Mouse (Mus musculus) inflammation-experienced regulatory T-cells, adult 6 months (primary cell): ENCODE results near the gene Bbip1. TPM values are rescaled to one million over a fixed set of nuclear protein-coding genes. Genes with fewer than 3 reads are reported as not detected.
"Not testable (repeated sequence)": the region's sequence is repeated elsewhere in the genome, so short reads cannot be mapped to it uniquely, and the experiment has no call there.

Source experiments
- ATAC-seq: one replicate; pipeline ENCODE4 v1.8.0; 2017
- polyA plus RNA-seq, 3 experiments: library from polyadenylated mRNA; unstranded; fragments of 100-300 nt; shearing (Covaris generic); gene quantifications; one replicate each; pipeline ENCODE4 v1.2.1; 2017

Bbip1 gene
- polyA plus RNA-seq, 3 experiments from 2014 or later: 120 to 123 (median 121) TPM

- not testable (repeated sequence) for ATAC-seq
Observed at GRCm38 (mm10) chr19:53921996-53922395, 22.4 kb downstream of the Bbip1 start.

DNA sequence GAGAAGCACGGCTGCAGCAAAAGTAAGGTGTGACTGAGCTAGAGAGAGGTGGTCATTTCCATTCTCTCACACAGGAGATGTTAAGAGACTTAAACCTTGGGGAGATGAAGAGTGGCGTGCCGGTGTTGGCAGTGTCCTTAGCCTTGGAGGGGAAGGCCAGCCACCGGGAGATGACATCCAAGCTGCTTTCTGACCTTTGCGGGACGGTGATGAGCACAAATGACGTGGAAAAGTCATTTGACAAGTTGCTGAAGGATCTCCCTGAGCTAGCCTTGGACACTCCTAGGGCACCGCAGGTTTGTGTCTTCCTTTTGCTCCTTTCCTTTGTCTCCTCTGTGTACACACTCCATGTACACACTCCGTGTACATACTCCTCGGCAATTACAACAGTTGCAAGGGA is 24.9 kb downstream of the Bbip1 start:
- no peak for ATAC-seq

DNA sequence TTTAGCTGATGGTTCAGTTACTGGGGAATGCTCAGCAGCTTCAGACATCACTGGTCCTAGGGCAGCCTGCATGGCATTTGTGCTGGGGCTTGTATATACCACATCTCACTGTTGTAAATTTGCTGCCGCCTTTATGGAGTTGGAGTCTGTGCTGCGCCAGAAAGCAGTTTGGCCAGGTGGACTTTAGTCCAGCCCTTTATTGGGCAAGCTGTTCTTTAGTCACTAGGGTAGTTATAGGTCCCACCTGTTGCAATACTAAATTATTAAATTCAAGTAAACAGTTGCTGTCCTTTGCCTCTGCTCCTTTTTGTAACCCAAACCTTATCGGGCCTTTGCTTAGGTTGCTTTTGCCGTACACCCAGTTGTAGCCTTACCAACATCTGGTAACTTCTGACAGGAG is 29.5 kb downstream of the Bbip1 start:
- ATAC-seq: no peak

GRCm38 (mm10) chr19:53906703-53907070 is 37.7 kb downstream of the Bbip1 start:
- not testable (repeated sequence) for ATAC-seq

- peak; percentile 9 for ATAC-seq
Observed at GRCm38 (mm10) chr19:53906033-53906702, 38.3 kb downstream of the Bbip1 start.

DNA sequence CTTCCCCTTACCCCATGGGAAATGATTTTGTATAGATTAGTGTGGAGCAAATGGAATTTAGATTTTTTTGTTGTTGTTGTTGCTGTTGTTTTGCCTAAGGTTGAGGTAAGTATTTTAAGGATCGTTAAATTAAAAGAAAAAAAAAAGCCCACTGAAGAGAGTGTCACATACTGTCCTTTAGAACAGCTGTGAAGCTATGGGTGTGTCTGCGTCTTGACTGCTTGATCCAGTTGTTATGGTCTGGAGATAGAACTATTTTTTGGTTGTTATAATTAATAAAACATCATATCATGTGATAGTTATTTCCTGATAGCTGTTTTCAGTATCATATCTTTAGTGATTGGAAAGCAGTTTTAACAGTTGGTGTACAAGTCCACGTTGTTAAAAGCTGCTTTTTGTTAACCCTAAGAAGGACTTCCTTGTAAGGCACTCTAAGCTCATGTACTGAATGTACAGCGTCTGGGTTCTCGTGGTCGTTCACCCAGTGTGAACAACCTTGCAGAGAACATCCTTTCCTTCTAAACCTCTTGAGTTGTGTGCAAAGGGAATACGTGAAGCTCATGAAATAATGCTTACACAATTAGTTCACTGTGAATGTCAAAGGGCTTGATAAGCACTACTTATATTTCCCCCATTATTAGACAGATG is 39.5 kb downstream of the Bbip1 start:
- ATAC-seq: no peak

- peak; percentile 17 for ATAC-seq
Observed at GRCm38 (mm10) chr19:53903507-53904321, 40.7 kb downstream of the Bbip1 start.

DNA sequence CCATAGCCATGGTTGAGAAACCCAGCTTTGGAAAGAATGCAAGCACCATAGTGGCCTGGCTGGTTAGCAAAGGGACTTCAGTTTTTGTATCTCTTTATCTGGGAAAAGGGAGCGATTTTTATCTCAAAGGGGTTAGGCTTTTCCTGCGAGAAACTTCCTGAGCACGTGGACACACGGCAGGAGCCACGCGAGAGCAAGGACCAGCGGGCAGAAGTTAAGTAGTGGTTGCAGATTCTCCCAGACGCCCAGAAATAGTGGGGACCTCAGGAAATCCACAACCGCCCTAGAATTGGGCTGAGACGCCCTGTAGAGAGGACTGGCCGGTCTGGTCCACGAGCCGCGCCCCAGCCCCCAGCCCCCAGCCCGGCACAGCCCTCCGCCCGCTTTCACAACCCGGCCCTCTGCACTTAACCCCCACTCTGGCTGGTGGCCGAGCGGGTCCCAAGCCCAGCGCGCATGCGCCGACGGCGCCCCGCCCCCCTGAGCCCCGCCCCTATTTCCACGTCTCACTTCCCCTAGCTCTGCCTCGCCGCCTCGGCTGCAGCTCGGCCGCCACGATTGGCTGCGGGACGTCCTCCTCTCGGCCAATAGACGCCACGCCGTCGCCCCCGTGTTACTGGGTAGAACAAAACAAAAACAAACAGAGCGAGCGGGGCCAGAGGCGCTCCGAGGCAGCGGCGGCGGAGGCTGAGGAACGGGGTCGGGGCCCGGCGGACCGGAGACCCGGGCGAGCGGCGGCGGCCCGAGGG is 41.5 kb downstream of the Bbip1 start:
- ATAC-seq: peak; percentile 67

- peak; percentile 7 for ATAC-seq
Observed at GRCm38 (mm10) chr19:53901931-53902738, 42.3 kb downstream of the Bbip1 start.

DNA sequence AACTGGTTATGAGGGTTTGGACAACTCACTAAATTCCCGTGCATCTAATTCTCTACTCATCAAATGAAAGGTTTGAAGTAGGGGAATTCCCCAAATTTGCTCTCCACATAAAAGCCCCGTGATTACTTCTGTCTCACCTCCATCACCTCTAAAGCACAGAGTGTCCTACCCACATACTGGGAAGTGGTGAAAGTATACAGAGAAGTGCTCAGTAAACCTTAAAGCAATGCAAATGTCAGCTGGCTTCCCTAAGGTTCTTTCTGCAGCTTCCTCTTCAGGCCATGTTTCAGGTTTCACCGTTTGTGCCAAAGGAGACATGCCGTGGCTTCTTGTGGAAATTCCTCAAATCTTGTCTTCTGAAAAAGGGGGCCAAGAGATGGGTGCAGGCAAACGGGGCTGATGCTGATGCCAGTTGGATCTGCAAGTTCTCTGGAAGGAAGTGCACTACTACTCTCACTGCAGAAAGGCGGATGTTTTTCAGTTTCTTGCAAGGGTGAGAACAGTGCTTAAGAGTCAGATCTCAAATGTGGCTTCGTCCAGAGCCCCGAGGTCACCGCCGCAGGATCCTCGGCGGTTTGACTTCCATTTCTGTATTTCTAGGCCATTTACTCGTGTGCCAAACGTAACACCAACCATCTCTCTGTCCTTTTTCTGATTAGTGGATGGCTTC is 44.4 kb downstream of the Bbip1 start:
- ATAC-seq: peak; percentile 64

- peak; percentile 17 for ATAC-seq
Observed at GRCm38 (mm10) chr19:53898970-53899900, 45.2 kb downstream of the Bbip1 start.

GRCm38 (mm10) chr19:53898498-53898897 is 45.9 kb downstream of the Bbip1 start:
- ATAC-seq: no peak

DNA sequence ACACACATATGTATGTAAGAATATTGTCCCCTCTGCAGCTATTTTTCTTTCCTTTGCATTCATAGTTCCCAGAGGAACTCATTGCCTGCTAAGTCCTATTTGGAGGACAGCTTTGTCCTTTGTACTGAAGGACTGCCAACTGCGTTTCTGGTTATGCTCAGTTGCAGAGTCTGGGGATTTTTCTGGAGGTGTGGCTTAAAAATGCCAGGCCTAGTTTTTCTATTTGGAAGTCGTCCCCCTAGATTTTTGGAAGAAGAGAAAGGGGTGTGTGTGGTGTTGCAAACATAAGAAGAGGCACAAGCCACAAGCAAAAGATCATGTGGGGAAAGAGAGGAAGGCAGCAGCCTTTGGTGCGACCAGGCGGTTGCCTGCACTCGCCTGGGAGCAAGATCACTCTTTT is 46.4 kb downstream of the Bbip1 start:
- no peak for ATAC-seq

DNA sequence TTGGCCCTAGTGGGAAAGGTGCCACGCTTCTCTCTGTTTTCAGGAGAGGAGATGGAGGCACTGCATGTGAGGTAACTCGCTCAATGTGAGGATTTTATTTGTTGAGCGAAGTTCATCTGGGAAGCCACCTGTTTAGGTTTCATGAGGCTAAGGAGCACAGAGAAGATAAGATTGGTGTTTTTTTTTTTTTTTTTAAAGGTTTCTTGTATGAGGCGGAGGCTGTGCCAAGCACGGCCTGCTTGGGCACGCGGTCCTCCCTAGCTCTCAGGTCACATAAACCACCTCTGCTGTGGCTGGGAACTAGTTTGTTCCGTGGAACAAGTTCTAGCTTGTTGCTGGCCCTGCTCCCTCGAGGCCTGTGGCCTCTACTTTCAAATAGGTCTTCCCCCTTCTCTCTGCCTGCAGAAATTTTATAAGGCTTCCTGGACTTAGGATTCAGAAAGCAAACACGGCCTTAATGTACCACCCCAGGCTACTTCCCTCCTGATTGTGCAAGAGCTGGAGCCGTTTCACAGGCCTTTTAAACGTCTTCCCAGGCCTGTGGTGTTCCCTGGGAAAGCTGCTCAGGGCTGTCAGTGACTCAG is 49.8 kb downstream of the Bbip1 start:
- ATAC-seq: no peak

DNA sequence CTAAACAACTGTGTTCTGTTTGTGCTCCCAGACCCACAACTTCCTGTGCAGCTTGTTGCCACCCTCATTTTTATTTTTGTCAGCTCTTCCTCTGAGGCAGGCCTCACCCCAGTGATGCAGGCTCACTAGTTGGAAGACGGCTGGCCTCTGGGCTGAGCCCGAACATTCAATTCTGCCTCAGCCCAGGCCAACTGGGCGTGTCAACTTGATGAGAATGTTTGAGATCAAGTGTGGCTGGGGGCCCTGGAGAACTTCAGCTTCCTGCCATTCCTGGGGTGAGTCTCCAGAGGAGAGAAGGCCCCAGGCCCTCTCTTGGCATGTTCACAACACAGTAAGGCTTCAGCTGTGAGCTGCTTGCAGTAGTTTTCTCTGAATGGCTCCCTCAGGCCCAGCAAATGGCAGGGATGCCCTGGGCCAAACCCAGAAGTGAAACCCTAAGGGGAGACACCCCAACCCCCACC is 50.7 kb downstream of the Bbip1 start:
- peak; percentile 60 for ATAC-seq

- ATAC-seq: no peak
Observed at GRCm38 (mm10) chr19:53892838-53893359, 51.5 kb downstream of the Bbip1 start.

DNA sequence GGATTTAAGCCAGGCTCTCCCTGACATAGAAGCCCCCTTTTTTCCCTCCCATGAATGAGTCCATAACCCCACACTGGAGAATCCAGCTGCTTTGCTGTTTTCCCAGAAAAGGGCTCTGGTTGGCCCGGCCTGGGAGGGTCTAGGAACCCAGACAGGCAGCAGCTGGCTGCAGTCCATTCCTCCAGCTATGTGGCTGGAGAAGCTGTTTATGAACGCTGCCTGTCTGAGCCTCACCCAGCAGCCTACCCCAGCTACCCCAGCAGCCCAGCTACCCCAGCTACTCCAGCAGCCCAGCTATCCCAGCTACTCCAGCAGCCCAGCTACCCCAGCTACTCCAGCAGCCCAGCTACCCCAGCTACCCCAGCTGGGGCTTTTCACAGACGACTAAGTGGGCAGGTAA is 52.4 kb downstream of the Bbip1 start, which contains the start of gene Pdcd4:
Gene Pdcd4, plus strand, starts transcription at position 171 of the 400 bp plus-strand sequence.
- ATAC-seq: no peak

- ATAC-seq: no peak
Observed at GRCm38 (mm10) chr19:53891569-53891968, 52.9 kb downstream of the Bbip1 start.

DNA sequence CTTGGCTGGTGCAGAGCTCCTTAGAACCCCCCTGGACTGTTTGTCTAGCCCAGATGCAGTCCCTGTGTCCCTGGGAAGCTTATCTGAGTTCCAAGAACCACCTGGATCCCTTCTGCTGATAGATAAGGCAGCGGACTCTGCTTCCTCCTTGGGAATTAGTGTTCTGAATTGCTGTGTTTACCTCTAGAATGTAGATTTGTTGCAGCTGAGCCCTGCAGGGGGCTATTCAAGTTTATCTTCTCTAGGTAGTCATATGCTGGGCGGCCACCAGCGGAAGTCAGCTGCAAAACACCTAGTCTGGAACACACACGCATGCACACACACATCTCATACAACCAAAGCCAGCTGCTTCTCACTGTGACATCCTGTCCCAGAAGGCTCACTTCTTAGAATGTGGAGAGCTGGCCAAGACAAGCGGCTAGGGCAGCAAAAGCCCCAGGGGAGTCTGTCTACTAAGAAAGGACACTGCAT is 53.6 kb downstream of the Bbip1 start:
- peak; percentile 69 for ATAC-seq
